8 mouse cellular contexts compared by ENCODE assay signal in genomic region chr8:90894231-90894914, GRCm38 (mm10).
DNase-seq lines count a peak whose midpoint lies in the region; ATAC-seq lines count a peak whose summit lies in the region.
"Had no signal": no experiment of that assay in that cellular context is flagged by ENCODE, and none has a peak within 500 bp of the region (broad histone marks: within the 10 kb centered on the region; RNA-seq: fewer than 3 reads in every experiment).

No protein-coding gene starts in this region.

- intact Hi-C loops in heart, postnatal 14 days (cut with DNase I): no loop called here

- peak overlapping the region; percentile 10; the same call in 1 of the 2 replicates for H3K4me2 ChIP-seq in embryonic facial prominence, embryonic 15.5 days (replicated peaks)

- WGBS in embryonic facial prominence, embryonic 15.5 days: 22% methylated on average over 14 of the region's 14 CpGs

- peak; percentile 11 to 19 for DNase-seq in layer of hippocampus, postnatal 36 days
- DNase-seq in layer of hippocampus, adult 9-11 months: no peak
- peak; percentile 79 for DNase-seq in NIH3T3 (ENCODE audit: low read depth)
- DNase-seq in right cerebral cortex, postnatal 14 days: peak; percentile 17
- DNase-seq in urinary bladder, adult 18-20 months (ENCODE audit: low spot score in 2 of 2): no peak
- no peak for DNase-seq in heart, postnatal 14 days

- ATAC-seq in embryonic facial prominence, embryonic 15.5 days (ENCODE audit: insufficient number of reproducible peaks, low FRiP score, low TSS enrichment, low read depth): peak; percentile 63; the same call in 1 of the 2 replicates

- no peak overlapping the region for H3K4me3 ChIP-seq in embryonic facial prominence, embryonic 15.5 days (replicated peaks)

- peaks cover 10% of the 10 kb centered on the region; the same call in 1 of the 2 replicates for H3K36me3 ChIP-seq in embryonic facial prominence, embryonic 15.5 days

- no peaks in the 10 kb centered on the region for H3K9me3 ChIP-seq in embryonic facial prominence, embryonic 15.5 days (replicated peaks)

- peak overlapping the region; percentile 70 for H3K27ac ChIP-seq in embryonic facial prominence, embryonic 15.5 days (replicated peaks)
- H3K27ac ChIP-seq: liver, embryonic 14.5 days had no signal

- peaks cover 25% of the 10 kb centered on the region for H3K4me1 ChIP-seq in embryonic facial prominence, embryonic 15.5 days

- no peak overlapping the region for H3K9ac ChIP-seq in embryonic facial prominence, embryonic 15.5 days
- H3K9ac ChIP-seq: liver, embryonic 14.5 days had no signal

- H3K27me3 ChIP-seq in embryonic facial prominence, embryonic 15.5 days: no peaks in the 10 kb centered on the region

Comparison
In these comparisons a context has a peak if more than half of its experiments do, and no peak if none do; other contexts are left out.
1. DNase-seq: peak in layer of hippocampus, postnatal 36 days (2 of 2), NIH3T3 (single experiment) and right cerebral cortex, postnatal 14 days (single experiment); none in layer of hippocampus, adult 9-11 months (single experiment), urinary bladder, adult 18-20 months (0 of 2) and heart, postnatal 14 days (0 of 2).